Mouse (Mus musculus) heart, embryonic 16.5 days (tissue): Measurements from ENCODE around the gene Kin. TPM values are rescaled to one million over a fixed set of nuclear protein-coding genes. Genes with fewer than 3 reads are reported as not detected.

Source experiments
- ATAC-seq: fragments of 200-750 bp; cut with Nextera tagmentation; replicated peaks from 2 replicates; pipeline ENCODE4 v1.8.0; 2017; ENCODE audit warnings: moderate number of reproducible peaks; ENCODE audit not compliant: insufficient read depth, low FRiP score; ENCODE audit errors: extremely low read depth
- H3K27ac ChIP-seq: fragments of 300-500 bp; sonication (generic); 2 replicates; pipeline ENCODE4 v1.5.1; 2014; ENCODE audit warnings: mild to moderate bottlenecking, low read length, control low read depth, moderate library complexity
- H3K27me3 ChIP-seq: fragments of 300-500 bp; sonication (generic); 2 replicates; pipeline ENCODE4 v1.6.1; 2014; ENCODE audit warnings: low read length, mixed read lengths; ENCODE audit not compliant: control insufficient read depth, insufficient read depth
- H3K36me3 ChIP-seq: fragments of 300-500 bp; sonication (generic); 2 replicates; pipeline ENCODE4 v1.6.1; 2014; ENCODE audit not compliant: control insufficient read depth, insufficient read depth
- H3K4me1 ChIP-seq: fragments of 300-500 bp; sonication (generic); 2 replicates; pipeline ENCODE4 v1.6.1; 2014; ENCODE audit warnings: low read length, mixed read lengths; ENCODE audit not compliant: control insufficient read depth, insufficient read depth
- H3K4me2 ChIP-seq: fragments of 300-500 bp; sonication (generic); 2 replicates; pipeline ENCODE4 v1.6.1; 2014; ENCODE audit warnings: low read depth, mild to moderate bottlenecking, control low read depth, low read length
- H3K4me3 ChIP-seq: fragments of 300-500 bp; sonication (generic); 2 replicates; pipeline ENCODE4 v1.5.1; 2014; ENCODE audit warnings: mild to moderate bottlenecking, control low read depth, low read length
- H3K9ac ChIP-seq: fragments of 300-500 bp; sonication (generic); 2 replicates; pipeline ENCODE4 v1.6.1; 2014; ENCODE audit warnings: low read length, control low read depth
- H3K9me3 ChIP-seq: fragments of 300-500 bp; sonication (generic); replicated peaks from 2 replicates; pipeline ENCODE4 v1.6.1; 2016; ENCODE audit warnings: low read length; ENCODE audit not compliant: control insufficient read depth
- WGBS: fragments of 180-500 bp; shearing (Covaris S2); extraction: QIAGEN DNeasy Blood & Tissue Kit; methylation state at CpG from one replicate; pipeline ENCODE4 v1.1.7; 2014; 5-methylcytosine and 5-hydroxymethylcytosine counted together
- polyA plus RNA-seq: library from polyadenylated mRNA; unstranded; fragments of >200 nt; fragmentation: Nextera tagmentation; extraction: Ambion mirVana; gene quantifications from 2 replicates; pipeline ENCODE4 v1.2.1, GENCODE M21; 2015

The Kin gene
- polyA plus RNA-seq, 1 experiment from 2014 or later = 22.5 TPM

DNA sequence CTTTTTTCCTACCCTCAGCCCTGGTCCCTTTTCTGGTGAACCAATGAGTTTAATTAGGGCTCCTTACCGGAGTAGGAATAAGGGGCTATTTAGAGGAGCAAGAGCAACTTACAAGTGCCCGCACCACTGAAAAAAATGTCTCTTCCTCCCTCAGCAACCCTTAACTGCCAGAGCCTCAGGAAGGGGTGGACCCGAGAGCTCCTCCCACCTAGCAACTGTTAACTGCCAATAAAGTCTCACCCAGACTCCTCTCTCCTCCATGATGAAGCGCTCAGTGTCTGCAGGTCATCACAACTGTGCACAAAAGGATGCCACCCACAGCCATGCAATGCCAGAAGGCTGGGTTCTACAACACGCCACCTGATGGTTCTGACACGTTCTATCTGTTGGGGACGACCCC, 8.6 kb upstream of the Kin start:
- Histone ChIP-seq H3K9ac (no peak overlapping the region), H3K36me3 (peaks cover 22% of the 10 kb centered on the region), H3K9me3 (no peaks in the 10 kb centered on the region), H3K27ac (no peak overlapping the region), H3K27me3 (no peaks in the 10 kb centered on the region), H3K4me3 (no peak overlapping the region), H3K4me2 (no peak overlapping the region), H3K4me1 (peaks cover 34% of the 10 kb centered on the region)
- WGBS = 71% methylated on average over 7 of the region's 7 CpGs
- ATAC-seq = no peak

- H3K27me3 ChIP-seq = no peaks in the 10 kb centered on the region
- peaks cover 53% of the 10 kb centered on the region for H3K4me1 ChIP-seq
- H3K4me3 ChIP-seq = no peak overlapping the region
- H3K9me3 ChIP-seq = no peaks in the 10 kb centered on the region
- WGBS = 57% methylated on average over 7 of the region's 7 CpGs
- no peak overlapping the region for H3K27ac ChIP-seq
- ATAC-seq = no peak
- H3K4me2 ChIP-seq = no peak overlapping the region
- H3K36me3 ChIP-seq = 0 out of 2 replicates have a peak, but pooled peaks cover 2% of the 10 kb centered on the region
- no peak overlapping the region for H3K9ac ChIP-seq
These were observed 5.9 kb upstream of the Kin start for GRCm38 (mm10) chr2:10074470-10074869.

DNA sequence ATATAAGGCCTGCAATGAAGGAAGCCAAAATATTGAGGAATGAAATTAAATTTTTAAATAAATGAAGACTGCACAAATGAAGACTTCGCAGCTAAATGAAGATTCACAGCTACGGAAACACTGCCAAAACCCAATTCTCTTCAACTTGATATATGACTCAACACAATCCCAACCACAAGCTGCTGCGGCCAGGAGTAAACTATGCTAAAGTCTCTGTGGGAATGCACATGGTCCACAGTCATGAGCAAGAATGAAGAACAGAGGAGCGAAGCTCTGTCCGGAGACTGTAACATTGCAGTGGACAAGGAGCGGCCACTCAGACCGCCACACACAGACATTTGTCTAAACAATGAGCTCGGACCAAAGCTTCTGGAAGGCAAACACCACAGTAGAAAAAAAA, 3.7 kb upstream of the Kin start:
- peak overlapping the region; percentile 78 for H3K4me2 ChIP-seq

GRCm38 (mm10) chr2:10079745-10080309, 566 bp upstream of the Kin start:
- peaks cover 42% of the 10 kb centered on the region for H3K4me1 ChIP-seq
- WGBS = under 1% methylated on average over 28 of the region's 28 CpGs
- peak; percentile 53 for ATAC-seq

More for the DNA sequence above, 3.7 kb upstream of the Kin start:
- Histone ChIP-seq H3K27ac (no peak overlapping the region), H3K36me3 (0 out of 2 replicates have a peak, but pooled peaks cover 2% of the 10 kb centered on the region), H3K27me3 (no peaks in the 10 kb centered on the region), H3K4me1 (peaks cover 58% of the 10 kb centered on the region), H3K9ac (peak overlapping the region; percentile 56), H3K9me3 (no peaks in the 10 kb centered on the region), H3K4me3 (peak overlapping the region; percentile 40)
- ATAC-seq = no peak
- 65% methylated on average over 8 of the region's 8 CpGs for WGBS

GRCm38 (mm10) chr2:10081453-10082080, 1.2 kb downstream of the Kin start:
- Histone ChIP-seq H3K9me3 (no peaks in the 10 kb centered on the region), H3K9ac (peak overlapping the region; percentile 46; the same call in 1 of the 2 replicates), H3K4me1 (peaks cover 30% of the 10 kb centered on the region), H3K4me2 (peak overlapping the region; percentile 87), H3K4me3 (peak overlapping the region; percentile 87), H3K36me3 (peaks cover 6% of the 10 kb centered on the region; the same call in 1 of the 2 replicates), H3K27ac (no peak overlapping the region), H3K27me3 (no peaks in the 10 kb centered on the region)
- ATAC-seq = no peak
- 84% methylated on average over 5 of the region's 5 CpGs for WGBS

More at GRCm38 (mm10) chr2:10079745-10080309, 566 bp upstream of the Kin start:
- H3K27ac ChIP-seq = peak overlapping the region; percentile 96
- peak overlapping the region; percentile 87 for H3K4me3 ChIP-seq
- H3K9ac ChIP-seq = peak overlapping the region; percentile 99
- H3K27me3 ChIP-seq = no peaks in the 10 kb centered on the region
- H3K36me3 ChIP-seq = peaks cover 3% of the 10 kb centered on the region; the same call in 1 of the 2 replicates
- H3K9me3 ChIP-seq = no peaks in the 10 kb centered on the region
- peak overlapping the region; percentile 78 for H3K4me2 ChIP-seq

DNA sequence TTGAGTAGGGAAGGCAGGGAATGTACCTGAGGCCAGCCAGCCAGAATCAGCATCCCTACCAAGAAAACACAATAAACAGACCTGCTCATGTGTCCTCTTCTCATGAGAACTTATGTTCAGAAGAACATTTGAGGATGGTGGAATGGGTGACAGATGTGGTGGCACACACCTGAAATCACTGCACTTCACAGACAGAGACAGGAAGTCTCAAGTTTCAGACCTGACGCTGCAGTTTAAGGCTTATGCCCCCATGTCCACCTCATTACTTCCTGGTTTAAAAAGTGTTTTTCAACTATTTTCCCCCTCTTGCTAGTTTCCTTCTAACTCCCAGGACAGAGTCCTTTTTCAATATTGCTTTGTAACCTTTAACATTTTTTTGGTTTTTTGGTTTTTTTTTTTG, 2.3 kb downstream of the Kin start:
- Histone ChIP-seq H3K4me3 (no peak overlapping the region), H3K9ac (no peak overlapping the region), H3K27me3 (no peaks in the 10 kb centered on the region), H3K4me1 (peaks cover 23% of the 10 kb centered on the region), H3K4me2 (no peak overlapping the region), H3K36me3 (peaks cover 6% of the 10 kb centered on the region; the same call in 1 of the 2 replicates), H3K27ac (no peak overlapping the region), H3K9me3 (no peaks in the 10 kb centered on the region)
- no peak for ATAC-seq
- 84% methylated on average over 1 of the region's 1 CpGs for WGBS

GRCm38 (mm10) chr2:10087256-10087850, 7.0 kb downstream of the Kin start:
- WGBS = 86% methylated on average over 8 of the region's 8 CpGs
- H3K27me3 ChIP-seq = no peaks in the 10 kb centered on the region
- no peaks in the 10 kb centered on the region for H3K4me1 ChIP-seq
- H3K27ac ChIP-seq = no peak overlapping the region
- H3K9me3 ChIP-seq = no peaks in the 10 kb centered on the region
- H3K4me3 ChIP-seq = no peak overlapping the region
- no peak overlapping the region for H3K4me2 ChIP-seq
- ATAC-seq = no peak
- no peak overlapping the region for H3K9ac ChIP-seq
- peaks cover 34% of the 10 kb centered on the region for H3K36me3 ChIP-seq

DNA sequence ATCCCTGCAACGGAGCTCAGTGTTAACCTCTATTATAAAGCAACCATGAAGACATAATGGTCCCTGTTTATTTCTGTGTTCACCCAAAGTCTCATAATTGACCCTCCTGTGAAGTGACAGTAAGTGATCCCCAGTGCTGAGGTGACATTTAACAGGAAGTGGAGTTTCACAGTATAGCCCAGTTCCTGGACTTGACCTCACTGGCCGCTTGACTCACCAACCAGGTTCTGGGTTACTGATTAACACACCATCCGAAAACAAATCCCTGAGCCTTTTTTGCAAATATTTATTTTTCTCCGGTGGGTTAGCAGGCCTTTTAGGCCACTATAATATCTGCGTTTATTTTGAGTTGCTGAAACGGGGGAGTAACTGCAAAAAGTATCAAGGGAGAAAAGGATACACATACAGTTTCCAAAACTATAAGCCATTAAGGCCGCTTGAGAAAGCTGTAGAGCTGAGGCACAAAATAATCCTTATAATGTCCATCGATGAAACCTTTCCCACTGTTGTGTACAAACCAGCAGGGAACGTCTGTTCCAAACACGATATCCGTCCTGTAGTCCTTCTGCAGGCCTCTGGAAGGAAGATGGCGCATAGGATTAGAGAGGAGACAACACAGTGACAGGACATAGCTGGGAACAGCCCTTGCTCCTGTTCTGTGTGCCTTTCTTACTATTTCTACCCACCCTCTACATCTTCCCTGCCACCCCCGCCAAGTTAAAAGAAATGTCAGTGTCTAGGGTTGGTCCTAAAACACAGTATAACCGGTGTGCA, 14.1 kb downstream of the Kin start:
- H3K27me3 ChIP-seq = no peaks in the 10 kb centered on the region
- H3K36me3 ChIP-seq = peaks cover 31% of the 10 kb centered on the region
- H3K4me3 ChIP-seq = no peak overlapping the region
- WGBS = 83% methylated on average over 14 of the region's 14 CpGs
- no peaks in the 10 kb centered on the region for H3K9me3 ChIP-seq
- H3K4me2 ChIP-seq = no peak overlapping the region
- ATAC-seq = no peak
- H3K4me1 ChIP-seq = no peaks in the 10 kb centered on the region
- H3K27ac ChIP-seq = no peak overlapping the region
- no peak overlapping the region for H3K9ac ChIP-seq
